Mouse (Mus musculus) lung, postnatal 0 days (tissue): ENCODE data around the gene Nmur1. TPM values are rescaled to one million over a fixed set of nuclear protein-coding genes. Genes with fewer than 3 reads are reported as not detected.

Experiments
- ATAC-seq: fragments of 200-750 bp; cut with Nextera tagmentation; 2 replicates; pipeline ENCODE4 v1.8.0; 2017; ENCODE audit warnings: moderate library complexity
- DNase-seq: peaks from one replicate; pipeline ENCODE4 v3.0.0-alpha.2; 2016; ENCODE audit warnings: low spot score
- H3K27ac ChIP-seq: fragments of 300-500 bp; sonication (generic); 2 replicates; pipeline ENCODE4 v1.5.1; 2014; ENCODE audit warnings: antibody characterized with exemption, mild to moderate bottlenecking, low read length, mixed read lengths
- H3K27me3 ChIP-seq: fragments of 300-500 bp; sonication (generic); replicated peaks from 2 replicates; pipeline ENCODE4 v1.6.1; 2014; ENCODE audit warnings: low read length, mixed read lengths; ENCODE audit not compliant: insufficient read depth
- H3K36me3 ChIP-seq: fragments of 300-500 bp; sonication (generic); 2 replicates; pipeline ENCODE4 v1.6.1; 2014; ENCODE audit warnings: low read length, mixed read lengths; ENCODE audit not compliant: insufficient read depth
- H3K4me1 ChIP-seq: fragments of 300-500 bp; sonication (generic); 2 replicates; pipeline ENCODE4 v1.6.1; 2014; ENCODE audit warnings: antibody characterized with exemption, low read depth, low read length, mixed read lengths; ENCODE audit not compliant: insufficient read depth
- H3K4me2 ChIP-seq: fragments of 300-500 bp; sonication (generic); replicated peaks from 2 replicates; pipeline ENCODE4 v1.6.1; 2014; ENCODE audit warnings: low read depth, mild to moderate bottlenecking, low read length, moderate library complexity, mixed read lengths
- H3K4me3 ChIP-seq: fragments of 300-500 bp; sonication (generic); 2 replicates; pipeline ENCODE4 v1.5.1; 2014; ENCODE audit warnings: low read depth, low read length
- H3K9ac ChIP-seq: fragments of 300-500 bp; sonication (generic); replicated peaks from 2 replicates; pipeline ENCODE4 v1.6.1; 2014; ENCODE audit warnings: low read depth, mild to moderate bottlenecking
- H3K9me3 ChIP-seq: fragments of 300-500 bp; sonication (generic); 2 replicates; pipeline ENCODE4 v1.6.1; 2016; ENCODE audit warnings: low read length, mixed read lengths
- CTCF ChIP-seq: IDR thresholded peaks from 2 replicates; pipeline ENCODE4 v1.5.1; 2016; ENCODE audit warnings: antibody characterized with exemption, mild to moderate bottlenecking
- EP300 ChIP-seq: IDR thresholded peaks from 2 replicates; pipeline ENCODE4 v1.6.1; 2016; ENCODE audit warnings: antibody characterized with exemption, mild to moderate bottlenecking, control low read depth
- WGBS: fragments of 180-500 bp; shearing (Covaris S2); extraction: QIAGEN DNeasy Blood & Tissue Kit; methylation state at CpG from one replicate; pipeline ENCODE4 v1.1.7; 2014; 5-methylcytosine and 5-hydroxymethylcytosine counted together
- polyA plus RNA-seq: library from polyadenylated mRNA; unstranded; fragments of >200 nt; fragmentation: Nextera tagmentation; extraction: Ambion mirVana; gene quantifications from 2 replicates; pipeline ENCODE4 v1.2.1, GENCODE M21; 2015

The Nmur1 gene
- polyA plus RNA-seq, 1 experiment from 2014 or later = 2.1 TPM

DNA sequence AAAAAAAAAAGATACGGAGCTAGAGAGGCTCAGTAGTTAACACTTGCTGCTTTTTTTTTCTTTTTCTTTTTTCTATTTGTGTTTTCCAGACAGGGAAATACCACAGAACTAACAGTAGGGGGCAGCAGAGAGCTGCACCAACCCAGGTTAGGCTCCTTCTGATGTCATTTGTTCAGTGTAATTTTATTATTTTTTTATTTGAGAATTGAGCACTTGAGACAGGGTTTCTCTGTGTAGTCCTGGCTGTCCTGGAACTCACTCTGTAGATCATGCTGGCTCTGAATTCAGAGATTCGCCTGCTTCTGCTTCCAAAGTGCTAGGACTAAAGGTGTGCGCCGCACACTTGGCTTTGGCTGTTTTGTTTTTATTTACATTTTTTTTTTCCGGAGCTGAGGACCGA is 9.7 kb downstream of the Nmur1 start:
- WGBS = 56% methylated on average over 6 of the region's 6 CpGs
- H3K4me2 ChIP-seq = no peak overlapping the region

DNA sequence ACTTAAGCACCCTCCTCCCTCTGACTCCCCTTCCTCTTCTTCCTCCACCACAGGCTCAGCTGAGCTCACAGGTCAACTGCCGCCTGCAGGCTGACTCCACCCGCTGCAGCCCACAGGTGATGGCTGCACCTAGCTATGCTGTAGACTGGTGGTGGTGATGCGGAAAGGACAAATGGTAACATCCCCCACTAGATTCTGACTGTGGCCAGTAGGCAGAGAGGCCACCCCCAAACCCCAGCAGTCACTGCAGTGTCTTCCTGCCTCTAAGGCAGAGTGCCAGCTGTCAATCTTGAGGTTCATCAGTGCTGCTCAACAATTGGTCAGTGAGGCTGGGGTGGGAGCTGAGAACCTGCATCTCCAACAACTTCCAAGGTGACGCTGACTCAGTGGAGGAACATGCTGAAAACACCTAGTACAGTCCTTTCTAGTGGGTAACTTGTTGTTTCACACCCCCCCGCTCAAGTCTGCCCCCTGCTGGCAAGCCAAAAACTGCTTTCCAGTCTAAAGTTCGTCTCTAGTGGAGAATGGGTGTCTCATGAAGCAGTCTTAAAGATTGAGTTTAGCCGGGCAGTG is 10.3 kb downstream of the Nmur1 start:
- Histone ChIP-seq H3K27ac (no peak overlapping the region), H3K4me2 (no peak overlapping the region), H3K4me3 (no peak overlapping the region), H3K9ac (no peak overlapping the region), H3K27me3 (no peaks in the 10 kb centered on the region), H3K9me3 (no peaks in the 10 kb centered on the region), H3K4me1 (no peaks in the 10 kb centered on the region), H3K36me3 (no peaks in the 10 kb centered on the region)
- TF ChIP-seq EP300 = no peak
- peak; percentile 61 for TF ChIP-seq CTCF
- DNase-seq = no peak
- WGBS = 55% methylated on average over 7 of the region's 7 CpGs
- ATAC-seq = no peak

More for the DNA sequence above, 9.7 kb downstream of the Nmur1 start:
- no peak overlapping the region for H3K9ac ChIP-seq
- ATAC-seq (no peak; the same call in 1 of the 2 replicates), DNase-seq (peak; percentile 85)
- H3K27me3 ChIP-seq = no peaks in the 10 kb centered on the region
- H3K9me3 ChIP-seq = no peaks in the 10 kb centered on the region
- H3K36me3 ChIP-seq = no peaks in the 10 kb centered on the region
- peak; percentile 80 for TF ChIP-seq CTCF
- no peak for TF ChIP-seq EP300
- no peaks in the 10 kb centered on the region for H3K4me1 ChIP-seq
- H3K4me3 ChIP-seq = no peak overlapping the region
- H3K27ac ChIP-seq = no peak overlapping the region

DNA sequence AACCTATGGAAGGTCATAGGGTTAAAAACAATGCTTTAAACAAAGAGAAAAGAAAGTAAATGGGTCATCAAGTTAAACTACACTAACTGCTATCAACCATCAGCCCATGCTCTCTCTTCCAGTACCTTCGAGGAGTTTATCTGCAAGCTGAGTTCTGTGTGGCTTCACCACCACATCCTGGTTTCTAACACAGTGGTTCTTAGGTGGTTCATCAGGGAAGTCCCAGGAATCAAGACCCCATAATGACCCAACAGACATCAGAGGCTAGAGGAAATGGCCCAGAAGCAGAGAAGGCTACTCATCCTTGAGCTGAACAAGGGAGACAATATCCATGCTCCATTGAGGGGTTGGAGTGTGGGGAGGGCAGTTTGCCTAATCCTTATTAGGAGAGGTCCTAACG is 10.9 kb downstream of the Nmur1 start:
- H3K9me3 ChIP-seq = no peaks in the 10 kb centered on the region
- TF ChIP-seq EP300 (no peak), CTCF (no peak)
- ATAC-seq (no peak), DNase-seq (no peak)
- no peaks in the 10 kb centered on the region for H3K27me3 ChIP-seq
- no peaks in the 10 kb centered on the region for H3K4me1 ChIP-seq
- no peaks in the 10 kb centered on the region for H3K36me3 ChIP-seq
- no peak overlapping the region for H3K9ac ChIP-seq
- no peak overlapping the region for H3K4me2 ChIP-seq
- H3K4me3 ChIP-seq = no peak overlapping the region
- WGBS = 65% methylated on average over 2 of the region's 2 CpGs
- no peak overlapping the region for H3K27ac ChIP-seq

DNA sequence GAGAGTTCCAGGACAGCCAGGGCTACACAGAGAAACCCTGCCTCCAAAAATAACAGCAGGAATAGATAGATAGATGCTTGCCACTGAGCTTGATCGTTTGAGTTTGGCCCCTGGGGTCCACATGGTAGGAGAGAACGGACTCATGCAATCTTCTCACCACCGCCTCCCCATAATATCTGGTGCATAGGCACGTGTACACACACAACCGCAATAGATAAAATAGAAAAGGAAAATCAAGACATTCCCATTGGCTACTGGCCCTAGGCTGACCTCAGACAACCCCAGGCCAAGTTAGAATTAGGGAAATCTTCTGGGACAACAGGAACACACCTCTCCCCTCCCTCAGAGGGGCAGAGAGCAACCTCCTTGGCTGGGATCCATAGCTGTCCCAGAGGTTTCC is 11.3 kb downstream of the Nmur1 start:
- Histone ChIP-seq H3K9me3 (no peaks in the 10 kb centered on the region), H3K36me3 (no peaks in the 10 kb centered on the region), H3K9ac (no peak overlapping the region), H3K4me2 (no peak overlapping the region), H3K27ac (no peak overlapping the region), H3K27me3 (no peaks in the 10 kb centered on the region), H3K4me1 (no peaks in the 10 kb centered on the region), H3K4me3 (no peak overlapping the region)
- TF ChIP-seq CTCF = no peak
- no peak for TF ChIP-seq EP300
- DNase-seq (no peak), ATAC-seq (no peak)
- 80% methylated on average over 5 of the region's 5 CpGs for WGBS

DNA sequence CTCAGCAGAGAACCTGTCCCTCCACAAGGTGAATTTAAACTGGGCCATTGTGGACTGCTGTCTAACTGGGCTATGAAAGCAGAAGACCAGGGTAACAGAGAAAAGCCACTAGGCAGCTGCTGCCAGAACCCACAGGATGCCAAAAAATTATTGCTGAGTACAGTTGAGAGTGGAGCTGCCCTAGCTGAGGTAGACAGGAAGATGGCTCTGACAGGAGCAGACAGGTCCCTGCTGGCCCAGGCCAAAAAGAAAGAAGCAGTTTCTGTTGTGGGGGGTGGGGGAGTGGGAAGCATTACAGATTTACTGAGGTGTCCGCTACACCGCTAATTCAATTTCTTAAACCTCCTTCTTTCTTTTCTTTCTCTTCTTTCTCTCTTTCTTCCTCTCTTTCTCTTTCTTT is 16.6 kb downstream of the Nmur1 start:
- DNase-seq (no peak), ATAC-seq (no peak)
- no peak overlapping the region for H3K9ac ChIP-seq
- no peaks in the 10 kb centered on the region for H3K27me3 ChIP-seq
- no peak overlapping the region for H3K4me2 ChIP-seq
- H3K36me3 ChIP-seq = no peaks in the 10 kb centered on the region
- 86% methylated on average over 2 of the region's 2 CpGs for WGBS
- no peaks in the 10 kb centered on the region for H3K9me3 ChIP-seq
- H3K4me3 ChIP-seq = no peak overlapping the region
- TF ChIP-seq EP300 (no peak), CTCF (no peak)
- no peak overlapping the region for H3K27ac ChIP-seq
- H3K4me1 ChIP-seq = no peaks in the 10 kb centered on the region

DNA sequence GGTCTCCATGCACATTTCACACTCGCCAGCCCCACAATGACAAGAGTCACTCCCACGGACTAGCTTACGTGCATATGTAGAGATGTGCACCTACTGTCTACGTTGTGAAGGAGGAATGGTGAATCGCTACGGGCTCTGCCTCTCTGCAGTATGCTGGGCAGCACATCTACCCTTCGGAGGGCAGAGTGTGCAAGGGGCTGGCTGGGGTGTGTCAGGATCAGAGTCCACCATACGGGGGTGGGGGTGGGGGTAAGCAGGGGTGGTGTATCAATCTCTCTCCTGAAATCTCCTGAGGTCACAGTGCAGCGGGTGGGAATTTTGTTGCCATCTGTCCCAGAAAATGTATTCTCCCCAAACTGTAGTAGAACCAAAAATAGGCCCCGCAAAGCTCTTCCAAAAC is 17.5 kb downstream of the Nmur1 start:
- Histone ChIP-seq H3K9ac (no peak overlapping the region), H3K4me1 (no peaks in the 10 kb centered on the region), H3K27ac (no peak overlapping the region), H3K4me2 (no peak overlapping the region), H3K27me3 (no peaks in the 10 kb centered on the region), H3K36me3 (no peaks in the 10 kb centered on the region), H3K9me3 (no peaks in the 10 kb centered on the region), H3K4me3 (no peak overlapping the region)
- 89% methylated on average over 10 of the region's 10 CpGs for WGBS
- TF ChIP-seq EP300 (no peak), CTCF (no peak)
- ATAC-seq (no peak), DNase-seq (no peak)

DNA sequence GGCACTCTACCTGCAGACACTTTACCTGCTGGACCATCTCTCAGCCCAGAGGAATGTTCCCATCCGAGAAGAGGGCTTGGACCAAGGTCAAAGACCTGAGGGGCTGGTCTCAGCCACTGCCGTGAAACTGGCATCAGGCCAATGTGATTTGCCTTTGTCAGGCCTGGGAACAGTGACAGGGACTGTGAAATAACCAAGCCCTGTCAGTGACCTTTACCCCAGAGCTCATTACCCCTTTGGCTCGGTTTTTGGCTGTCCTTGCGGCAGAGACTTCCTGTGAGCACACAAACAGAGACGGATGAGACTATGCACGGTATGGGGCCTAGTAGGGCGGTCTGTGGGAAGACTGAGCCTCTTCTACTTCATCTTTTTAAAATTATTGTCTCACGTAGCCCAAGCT is 19.1 kb downstream of the Nmur1 start:
- Histone ChIP-seq H3K4me1 (no peaks in the 10 kb centered on the region), H3K4me3 (no peak overlapping the region), H3K9me3 (no peaks in the 10 kb centered on the region), H3K9ac (no peak overlapping the region), H3K36me3 (no peaks in the 10 kb centered on the region), H3K27ac (peak overlapping the region; percentile 16; the same call in 1 of the 2 replicates), H3K4me2 (no peak overlapping the region), H3K27me3 (no peaks in the 10 kb centered on the region)
- DNase-seq (peak; percentile 54), ATAC-seq (peak; percentile 62)
- WGBS = 45% methylated on average over 8 of the region's 8 CpGs
- TF ChIP-seq CTCF (no peak), EP300 (no peak)
